13 mouse cellular contexts compared by ENCODE assay signal in genomic region chr8:26626186-26626585, GRCm38 (mm10).
DNase-seq lines count a peak whose midpoint lies in the region; ATAC-seq and TF ChIP-seq lines count a peak whose summit lies in the region.
"Had no signal": no experiment of that assay in that cellular context is flagged by ENCODE, and none has a peak within 500 bp of the region (broad histone marks: within the 10 kb centered on the region; RNA-seq: fewer than 3 reads in every experiment).

No protein-coding gene starts in this region.

- TF ChIP-seq CTCF in hindbrain, postnatal 0 days (IDR thresholded peaks at IDR 0.05; ENCODE audit: low read depth) = no peak
- TF ChIP-seq CTCF in midbrain, postnatal 0 days (IDR thresholded peaks at IDR 0.05) = no peak

- peak overlapping the region; percentile 37 for H3K4me2 ChIP-seq in kidney, embryonic 16.5 days (replicated peaks; ENCODE audit: low read depth, low read length)
- H3K4me2 ChIP-seq in hindbrain, postnatal 0 days (ENCODE audit: low read depth, low read length) = no peak overlapping the region
- no peak overlapping the region for H3K4me2 ChIP-seq in midbrain, postnatal 0 days (ENCODE audit: low read depth, low read length, poor library complexity, severe bottlenecking)

- H3K4me1 ChIP-seq in kidney, embryonic 16.5 days (ENCODE audit: insufficient read depth, low read length) = peaks cover 42% of the 10 kb centered on the region
- no peaks in the 10 kb centered on the region for H3K4me1 ChIP-seq in hindbrain, postnatal 0 days (ENCODE audit: insufficient read depth, low read length)
- H3K4me1 ChIP-seq in midbrain, postnatal 0 days (ENCODE audit: insufficient read depth, low read length) = peaks cover 12% of the 10 kb centered on the region

- WGBS in kidney, embryonic 16.5 days = 11% methylated on average over 14 of the region's 14 CpGs
- 65% methylated on average over 14 of the region's 14 CpGs for WGBS in hindbrain, postnatal 0 days
- 70% methylated on average over 14 of the region's 14 CpGs for WGBS in midbrain, postnatal 0 days

- no peak overlapping the region; the same call in 1 of the 2 replicates for H3K27ac ChIP-seq in kidney, embryonic 16.5 days (ENCODE audit: low read length)
- no peak overlapping the region for H3K27ac ChIP-seq in hindbrain, postnatal 0 days
- no peak overlapping the region for H3K27ac ChIP-seq in midbrain, postnatal 0 days (ENCODE audit: low read depth, low read length)
- H3K27ac ChIP-seq: left cerebral cortex, adult 2 months had no signal

- DNase-seq in kidney, adult 11 months = no peak
- DNase-seq in embryo, embryonic 10 days (ENCODE audit: low spot score) = peak; percentile 51
- peak; percentile 20 for DNase-seq in hindbrain, postnatal 0 days (ENCODE audit: low spot score)
- peak; percentile 12 for DNase-seq in midbrain, postnatal 0 days (ENCODE audit: low spot score)
- DNase-seq in heart, postnatal 4 days = no peak
- DNase-seq: adrenal gland, postnatal 25 days; cerebellum, adult 8-10 months; liver, postnatal 0 days had no signal

- H3K36me3 ChIP-seq in kidney, embryonic 16.5 days (ENCODE audit: insufficient read depth, low read length) = no peaks in the 10 kb centered on the region
- no peaks in the 10 kb centered on the region for H3K36me3 ChIP-seq in hindbrain, postnatal 0 days (ENCODE audit: insufficient read depth, low read length)
- H3K36me3 ChIP-seq in midbrain, postnatal 0 days (ENCODE audit: insufficient read depth, low read length) = no peaks in the 10 kb centered on the region

- no peaks in the 10 kb centered on the region for H3K9me3 ChIP-seq in kidney, embryonic 16.5 days (ENCODE audit: low read length)
- no peaks in the 10 kb centered on the region for H3K9me3 ChIP-seq in hindbrain, postnatal 0 days (ENCODE audit: low read length)
- H3K9me3 ChIP-seq in midbrain, postnatal 0 days (ENCODE audit: low read length) = no peaks in the 10 kb centered on the region

- H3K4me3 ChIP-seq in kidney, embryonic 16.5 days (ENCODE audit: low read length) = peak overlapping the region; percentile 22
- H3K4me3 ChIP-seq in hindbrain, postnatal 0 days (ENCODE audit: low read length) = no peak overlapping the region
- H3K4me3 ChIP-seq in midbrain, postnatal 0 days (ENCODE audit: low read depth, low read length) = no peak overlapping the region
- H3K4me3 ChIP-seq: left cerebral cortex, adult 2 months; megakaryocyte, embryonic 14.5 days had no signal

- peak; percentile 77 for ATAC-seq in kidney, embryonic 16.5 days (ENCODE audit: low FRiP score, low TSS enrichment)
- ATAC-seq in hindbrain, postnatal 0 days = peak; percentile 36; the same call in 1 of the 2 replicates
- ATAC-seq in midbrain, postnatal 0 days (ENCODE audit: low FRiP score) = no peak; the same call in 1 of the 2 replicates
- no peak for ATAC-seq in frontal cortex, adult (ENCODE audit: low TSS enrichment)
- no peak for ATAC-seq in granulocyte monocyte progenitor cell, adult 5-6 weeks (replicated peaks; ENCODE audit: poor library complexity, severe bottlenecking)
- ATAC-seq: liver, postnatal 0 days had no signal

- H3K9ac ChIP-seq in kidney, embryonic 16.5 days (replicated peaks; ENCODE audit: low read length) = no peak overlapping the region
- H3K9ac ChIP-seq in hindbrain, postnatal 0 days (replicated peaks; ENCODE audit: low read length) = no peak overlapping the region
- no peak overlapping the region for H3K9ac ChIP-seq in midbrain, postnatal 0 days (replicated peaks; ENCODE audit: low read length, poor library complexity, severe bottlenecking)
- H3K9ac ChIP-seq: liver, postnatal 0 days had no signal

- peaks cover 7% of the 10 kb centered on the region; the same call in 1 of the 2 replicates for H3K27me3 ChIP-seq in kidney, embryonic 16.5 days (ENCODE audit: insufficient read depth, low read length)
- H3K27me3 ChIP-seq in hindbrain, postnatal 0 days (ENCODE audit: insufficient read depth, low read length) = no peaks in the 10 kb centered on the region
- no peaks in the 10 kb centered on the region for H3K27me3 ChIP-seq in midbrain, postnatal 0 days (ENCODE audit: insufficient read depth, low read length)
- H3K27me3 ChIP-seq: megakaryocyte, embryonic 14.5 days had no signal

Comparison
In these comparisons a context has a peak if more than half of its experiments do, and no peak if none do; other contexts are left out.
1. ATAC-seq: peak in kidney, embryonic 16.5 days (single experiment) and hindbrain, postnatal 0 days (single experiment); none in midbrain, postnatal 0 days (single experiment), frontal cortex, adult (single experiment) and granulocyte monocyte progenitor cell, adult 5-6 weeks (single experiment).
2. DNase-seq: peak in embryo, embryonic 10 days (single experiment), hindbrain, postnatal 0 days (single experiment) and midbrain, postnatal 0 days (single experiment); none in kidney, adult 11 months (single experiment) and heart, postnatal 4 days (single experiment).